Mouse (Mus musculus): ENCODE data around the gene Ubxn11.

DNA sequence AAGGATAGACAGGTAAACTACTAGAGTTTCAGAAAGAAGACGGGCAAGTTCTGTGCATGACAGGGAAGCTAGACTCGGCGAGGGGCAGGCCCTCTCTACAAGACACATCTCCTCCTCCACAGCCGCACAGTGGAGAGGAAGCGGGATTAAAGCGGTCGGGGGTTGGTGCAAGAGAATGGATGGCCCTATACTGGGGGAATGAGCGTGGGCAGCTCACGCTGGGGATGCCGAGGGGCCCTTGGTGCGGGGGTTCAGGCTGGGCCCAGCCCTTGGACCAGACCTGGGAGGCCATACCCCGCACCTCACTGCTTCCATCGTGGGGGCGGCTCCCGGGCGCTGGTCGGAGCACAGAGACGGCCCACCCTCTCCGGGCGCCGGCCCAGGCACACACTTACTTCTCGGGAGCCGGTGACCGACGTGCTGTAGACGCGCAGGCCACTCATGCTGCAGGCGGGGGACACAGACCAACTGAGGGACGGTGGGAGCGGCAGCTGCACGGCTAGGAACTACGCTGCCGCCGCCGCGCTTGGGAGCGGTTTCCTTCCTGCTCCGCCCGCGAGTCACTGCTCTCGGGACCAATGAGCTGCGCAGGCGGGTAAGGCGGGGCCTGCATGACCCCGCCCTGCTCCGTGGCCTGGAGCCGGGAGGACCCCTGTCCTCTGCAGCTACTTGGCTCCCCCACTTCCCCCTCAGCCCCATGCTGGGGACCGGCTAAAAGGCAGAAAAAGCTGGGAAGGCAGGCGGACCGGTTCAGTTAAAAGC lies 26.0 kb downstream of the Ubxn11 start, which contains the start of gene Sh3bgrl3:
- TF ChIP-seq CTCF (conservative IDR thresholded peaks at IDR 0.05; ENCODE audit: low read length) (no peak), POU5F1 (IDR thresholded peaks at IDR 0.05; ENCODE audit: borderline replicate concordance, low read length) (no peak)
